Mouse (Mus musculus) neural tube, embryonic 13.5 days (tissue): Measurements from ENCODE around the gene Ccdc81. TPM values are rescaled to one million over a fixed set of nuclear protein-coding genes. Genes with fewer than 3 reads are reported as not detected.
A peak's percentile ranks its signal among the peaks of the same experiment; 100 is the strongest.

Experiments
- ATAC-seq: fragments of 200-750 bp; cut with Nextera tagmentation; 2 replicates; pipeline ENCODE4 v1.8.0; 2017; ENCODE audit warnings: low read depth, mild to moderate bottlenecking, moderate TSS enrichment, moderate library complexity
- H3K27ac ChIP-seq: fragments of 300-500 bp; sonication (generic); replicated peaks from 2 replicates; pipeline ENCODE4 v1.5.1; 2015; ENCODE audit warnings: moderate library complexity, mild to moderate bottlenecking, inconsistent platforms
- H3K27me3 ChIP-seq: fragments of 300-500 bp; sonication (generic); 2 replicates; pipeline ENCODE4 v1.6.1; 2015; ENCODE audit warnings: mild to moderate bottlenecking, inconsistent platforms
- H3K36me3 ChIP-seq: fragments of 300-500 bp; sonication (generic); 2 replicates; pipeline ENCODE4 v1.6.1; 2015; ENCODE audit warnings: mild to moderate bottlenecking, inconsistent platforms
- H3K4me1 ChIP-seq: fragments of 300-500 bp; sonication (generic); replicated peaks from 2 replicates; pipeline ENCODE4 v1.6.1; 2015; ENCODE audit warnings: inconsistent platforms
- H3K4me2 ChIP-seq: fragments of 300-500 bp; sonication (generic); 2 replicates; pipeline ENCODE4 v1.6.1; 2015; ENCODE audit warnings: inconsistent platforms, mild to moderate bottlenecking, moderate library complexity
- H3K4me3 ChIP-seq: fragments of 300-500 bp; sonication (generic); 2 replicates; pipeline ENCODE4 v1.5.1; 2015; ENCODE audit warnings: mild to moderate bottlenecking, inconsistent platforms
- H3K9ac ChIP-seq: fragments of 300-500 bp; sonication (generic); 2 replicates; pipeline ENCODE4 v1.6.1; 2015; ENCODE audit warnings: moderate library complexity, mild to moderate bottlenecking, inconsistent platforms
- H3K9me3 ChIP-seq: fragments of 300-500 bp; sonication (generic); 2 replicates; pipeline ENCODE4 v1.6.1; 2016; ENCODE audit warnings: inconsistent platforms
- WGBS: fragments of 180-500 bp; shearing (Covaris S2); methylation state at CpG from one replicate; pipeline ENCODE4 v1.1.7; 2015; 5-methylcytosine and 5-hydroxymethylcytosine counted together
- polyA plus RNA-seq: library from polyadenylated mRNA; unstranded; fragments of >200 nt; fragmentation: Nextera tagmentation; extraction: Ambion mirVana; gene quantifications from 2 replicates; pipeline ENCODE4 v1.2.1, GENCODE M21; 2015

Ccdc81 gene
- polyA plus RNA-seq, result 0.14 and 0.24 TPM in 2 replicates

DNA sequence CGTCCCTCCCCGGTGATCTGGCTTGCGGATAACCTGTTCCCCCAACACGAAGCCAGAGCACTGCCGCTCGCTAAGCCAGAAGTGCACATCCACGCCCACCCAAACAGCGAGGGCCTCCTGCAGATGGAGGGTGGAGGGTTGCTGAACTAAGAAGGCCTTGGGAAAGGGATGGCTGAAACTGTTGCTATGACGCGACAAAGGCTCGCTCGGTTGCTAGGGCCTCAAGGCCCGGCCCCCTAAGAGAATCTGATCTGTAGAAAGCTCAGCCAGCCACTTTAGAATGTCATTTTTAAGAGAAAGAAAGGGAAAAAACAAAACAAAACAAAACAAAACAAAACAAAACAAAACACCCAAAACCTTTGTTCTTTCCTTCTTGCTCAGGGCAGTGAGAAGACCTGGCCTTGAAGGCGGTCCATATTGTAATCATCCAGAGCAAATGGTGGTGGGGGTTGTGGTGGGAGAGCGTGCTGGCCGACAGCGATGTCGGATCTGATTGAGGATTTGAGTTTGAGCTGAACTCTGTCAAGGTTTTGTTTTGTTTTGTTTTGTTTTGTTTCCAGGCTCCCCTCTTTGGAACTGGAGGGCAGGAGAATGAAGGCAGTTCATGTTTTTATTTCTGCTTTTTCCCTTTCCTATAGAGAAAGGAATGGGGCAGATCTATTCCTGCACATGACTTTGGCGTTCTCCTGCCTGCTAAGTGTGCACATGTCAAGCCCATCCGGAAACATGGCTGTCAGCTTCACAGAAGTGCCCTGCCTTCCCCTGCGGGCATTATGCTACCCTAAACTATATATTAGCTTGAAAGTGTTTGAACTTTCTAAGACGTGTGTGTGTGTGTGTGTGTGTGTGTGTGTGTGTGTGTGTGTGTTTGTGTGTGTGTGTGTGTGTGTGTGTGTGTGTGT lies at the start of gene Ccdc81:
Gene Ccdc81, minus strand, starts transcription at position 188 of the 902 bp plus-strand sequence.
- ATAC-seq, result 0 out of 2 replicates have a peak, but pooled peaks have one; percentile 50
- 41% methylated on average over 22 of the region's 22 CpGs for WGBS
- H3K4me2 ChIP-seq, result peak within 1 kb of the TSS; percentile 11; the same call in 1 of the 2 replicates

DNA sequence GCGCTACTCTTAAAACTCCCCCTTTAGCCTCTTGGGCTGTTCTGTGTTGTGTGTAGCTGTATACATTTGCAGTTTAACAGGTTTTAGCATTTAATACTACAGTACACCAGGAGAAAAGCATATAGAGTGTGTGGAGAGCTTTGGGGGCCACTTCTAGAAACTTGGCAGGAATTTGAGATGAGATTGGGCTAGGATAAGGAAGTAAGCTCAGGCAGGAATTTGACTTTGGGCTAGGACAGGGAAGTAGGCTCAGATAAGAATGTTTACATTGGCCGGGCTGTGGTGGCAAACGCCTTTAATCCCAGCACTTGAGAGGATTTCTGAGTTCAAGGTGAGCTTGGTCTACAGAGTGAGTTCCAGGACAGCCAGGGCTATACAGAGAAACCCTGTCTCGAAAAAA lies 46.0 kb upstream of the Ccdc81 start:
- ATAC-seq, result no peak
- WGBS, result 78% methylated on average over 4 of the region's 4 CpGs
- peaks cover 5% of the 10 kb centered on the region for H3K36me3 ChIP-seq
- H3K4me3 ChIP-seq, result no peak overlapping the region
- H3K9me3 ChIP-seq, result no peaks in the 10 kb centered on the region
- no peak overlapping the region for H3K27ac ChIP-seq
- no peak overlapping the region for H3K4me2 ChIP-seq
- no peaks in the 10 kb centered on the region for H3K27me3 ChIP-seq
- H3K4me1 ChIP-seq, result no peaks in the 10 kb centered on the region
- H3K9ac ChIP-seq, result no peak overlapping the region

More for the DNA sequence above, at the start of gene Ccdc81:
- Histone ChIP-seq H3K9me3 (no peaks in the 10 kb centered on the region), H3K36me3 (no peaks in the 10 kb centered on the region), H3K27ac (no peak within 1 kb of the TSS), H3K9ac (0 out of 2 replicates have a peak within 1 kb of the TSS, but pooled peaks have one; percentile 38), H3K4me3 (no peak within 1 kb of the TSS), H3K27me3 (no peaks in the 10 kb centered on the region), H3K4me1 (peaks cover 6% of the 10 kb centered on the region)

- Histone ChIP-seq H3K27ac (no peak overlapping the region), H3K4me2 (no peak overlapping the region), H3K4me3 (no peak overlapping the region), H3K27me3 (no peaks in the 10 kb centered on the region), H3K9ac (no peak overlapping the region), H3K36me3 (no peaks in the 10 kb centered on the region), H3K9me3 (no peaks in the 10 kb centered on the region), H3K4me1 (no peaks in the 10 kb centered on the region)
- no peak for ATAC-seq
- WGBS, result 88% methylated on average over 7 of the region's 7 CpGs
Observed at GRCm38 (mm10) chr7:89948026-89948425, 44.6 kb upstream of the Ccdc81 start.

DNA sequence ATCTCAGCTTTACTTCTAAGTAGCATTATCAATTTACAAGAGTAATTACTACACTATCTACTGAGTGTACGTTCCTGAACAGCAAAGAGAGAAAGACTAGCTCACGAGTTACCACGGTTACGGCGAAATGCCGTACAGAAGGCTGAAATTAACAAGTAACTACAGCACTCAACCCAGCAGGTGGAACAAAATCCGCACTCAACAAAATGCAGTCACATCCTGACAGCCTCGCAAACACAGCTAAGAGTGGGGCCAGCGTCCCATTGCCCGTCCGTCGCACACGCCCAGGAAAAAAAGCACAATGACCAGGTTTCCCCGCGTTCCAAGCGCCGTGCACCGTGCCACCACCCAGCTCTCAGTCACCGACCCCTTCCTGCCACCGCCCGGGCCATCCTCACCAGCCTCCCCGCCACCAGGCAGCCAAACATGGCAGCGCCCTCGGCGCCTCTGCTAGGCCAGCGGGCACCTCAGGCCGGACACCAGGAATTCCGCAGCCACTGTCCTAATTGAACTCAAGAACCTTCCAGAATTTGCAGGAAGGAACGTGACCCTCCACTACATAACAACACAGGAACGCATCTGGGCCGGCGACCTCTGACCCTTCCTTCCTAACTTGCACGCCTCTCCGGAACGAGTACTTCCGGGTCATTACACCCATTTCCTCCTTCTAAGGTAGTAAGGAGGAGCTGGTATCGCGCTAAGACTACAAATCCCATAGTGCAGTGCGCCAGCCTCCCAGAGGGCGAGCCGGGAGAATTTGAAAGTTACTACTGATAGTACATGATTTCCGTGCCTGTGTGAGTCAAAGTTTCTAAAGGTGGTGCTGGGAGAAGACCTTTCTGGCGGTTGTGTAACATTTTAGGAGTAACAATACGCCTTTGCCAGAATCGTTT lies 37.4 kb upstream of the Ccdc81 start, which contains the start of gene Hikeshi:
Gene Hikeshi, minus strand, starts transcription at position 634 of the 893 bp plus-strand sequence.
- Histone ChIP-seq H3K4me3 (peak within 1 kb of the TSS; percentile 87), H3K9ac (peak within 1 kb of the TSS; percentile 84), H3K4me1 (peaks cover 11% of the 10 kb centered on the region), H3K27ac (peak within 1 kb of the TSS; percentile 82), H3K9me3 (no peaks in the 10 kb centered on the region), H3K36me3 (no peaks in the 10 kb centered on the region), H3K27me3 (no peaks in the 10 kb centered on the region), H3K4me2 (peak within 1 kb of the TSS; percentile 73)
- under 1% methylated on average over 45 of the region's 45 CpGs for WGBS
- peak; percentile 100 for ATAC-seq

DNA sequence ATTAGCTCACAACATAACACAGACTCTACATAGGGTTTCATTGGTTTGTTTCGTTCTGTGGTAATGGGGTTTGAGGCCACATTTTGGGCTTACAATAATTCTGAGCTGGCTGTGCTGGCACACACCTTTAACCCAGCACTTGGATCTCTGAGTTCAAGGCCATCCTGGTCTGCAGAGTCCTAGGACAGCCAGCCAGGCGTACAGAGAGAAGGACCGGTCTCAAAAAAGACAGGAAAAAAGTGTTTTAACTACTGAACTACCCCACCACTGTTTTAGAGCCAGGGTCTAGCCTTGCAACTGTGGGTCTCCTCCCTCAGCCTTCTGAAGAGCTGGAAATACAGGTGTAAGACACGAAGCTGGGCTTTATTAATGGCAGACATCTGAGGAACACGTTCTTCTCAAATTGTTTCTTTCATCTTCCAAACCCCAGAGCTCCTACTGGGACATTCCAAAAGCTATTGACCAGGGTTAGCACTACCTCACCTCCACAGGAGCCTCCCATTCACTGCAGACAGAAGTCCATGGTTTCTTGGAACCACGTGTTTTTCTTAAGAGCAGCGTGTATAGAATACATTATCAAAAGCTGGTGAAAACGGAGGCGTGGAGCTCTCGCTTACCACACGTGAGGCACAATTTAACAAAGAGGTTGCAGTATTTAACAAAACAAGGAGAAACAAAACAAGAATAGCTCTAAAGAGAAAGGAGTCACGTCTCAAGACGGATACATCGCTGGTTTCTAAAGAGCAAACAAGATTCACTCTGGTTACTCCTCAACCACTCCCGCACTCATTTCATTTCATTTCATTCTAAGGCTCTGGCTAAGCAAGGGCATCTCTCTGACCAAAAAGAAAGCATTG lies 36.3 kb upstream of the Ccdc81 start:
- peak overlapping the region; percentile 84 for H3K9ac ChIP-seq
- no peaks in the 10 kb centered on the region for H3K27me3 ChIP-seq
- no peak for ATAC-seq
- H3K4me1 ChIP-seq, result peaks cover 11% of the 10 kb centered on the region
- H3K9me3 ChIP-seq, result no peaks in the 10 kb centered on the region
- peak overlapping the region; percentile 87 for H3K4me3 ChIP-seq
- no peak overlapping the region for H3K27ac ChIP-seq
- WGBS, result 46% methylated on average over 15 of the region's 15 CpGs
- 0 out of 2 replicates have a peak, but pooled peaks cover 1% of the 10 kb centered on the region for H3K36me3 ChIP-seq
- H3K4me2 ChIP-seq, result peak overlapping the region; percentile 73

GRCm38 (mm10) chr7:89923441-89924180 lies 20.2 kb upstream of the Ccdc81 start:
- no peaks in the 10 kb centered on the region for H3K27me3 ChIP-seq
- WGBS, result 96% methylated on average over 15 of the region's 15 CpGs
- ATAC-seq, result no peak
- H3K9ac ChIP-seq, result no peak overlapping the region
- H3K36me3 ChIP-seq, result peaks cover 40% of the 10 kb centered on the region
- no peaks in the 10 kb centered on the region for H3K4me1 ChIP-seq
- no peak overlapping the region for H3K4me2 ChIP-seq
- H3K9me3 ChIP-seq, result no peaks in the 10 kb centered on the region
- no peak overlapping the region for H3K4me3 ChIP-seq
- no peak overlapping the region for H3K27ac ChIP-seq

DNA sequence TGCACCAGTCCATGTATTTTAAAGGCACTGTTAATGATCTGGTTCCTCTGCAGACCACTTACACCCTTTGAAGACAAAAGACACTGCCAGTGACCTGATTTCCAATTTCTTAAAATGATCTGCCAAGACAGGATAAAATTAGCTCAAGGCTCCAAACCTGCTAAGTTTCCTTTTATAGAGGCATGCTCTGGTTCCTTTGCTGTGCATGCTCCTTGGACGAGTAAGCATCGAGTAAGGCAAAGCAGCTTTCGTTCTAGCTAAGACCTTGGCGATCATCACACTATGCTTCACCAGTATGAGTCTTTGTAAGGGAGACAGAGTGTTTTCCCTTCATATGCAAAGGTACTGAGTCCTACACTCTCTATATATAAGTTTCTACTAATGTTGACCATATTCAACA lies 14.3 kb upstream of the Ccdc81 start:
- ATAC-seq, result no peak

DNA sequence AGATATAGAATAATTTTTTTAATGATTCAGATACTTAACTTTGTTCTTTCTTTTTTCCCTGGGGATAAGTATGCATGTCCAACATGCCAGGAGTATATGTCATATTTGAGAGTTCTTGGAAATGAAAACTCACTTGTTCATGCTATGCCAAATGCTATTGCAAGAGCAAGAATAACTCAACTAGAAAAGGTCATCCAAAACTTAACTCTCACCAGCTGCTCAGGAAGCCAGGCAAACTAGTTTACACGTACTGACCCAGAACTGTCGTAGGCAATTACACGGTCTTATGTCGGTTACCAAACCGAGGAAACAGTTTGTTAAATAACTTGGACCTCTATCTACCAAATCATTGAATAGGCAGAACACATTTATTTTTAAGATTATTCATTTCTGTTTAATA lies 13.3 kb upstream of the Ccdc81 start:
- H3K4me1 ChIP-seq, result no peaks in the 10 kb centered on the region
- peaks cover 27% of the 10 kb centered on the region for H3K36me3 ChIP-seq
- ATAC-seq, result no peak
- no peaks in the 10 kb centered on the region for H3K27me3 ChIP-seq
- no peaks in the 10 kb centered on the region for H3K9me3 ChIP-seq
- no peak overlapping the region for H3K4me3 ChIP-seq
- no peak overlapping the region for H3K4me2 ChIP-seq
- no peak overlapping the region for H3K27ac ChIP-seq
- H3K9ac ChIP-seq, result no peak overlapping the region
- WGBS, result 96% methylated on average over 5 of the region's 5 CpGs

More for the DNA sequence above, 14.3 kb upstream of the Ccdc81 start:
- H3K4me2 ChIP-seq, result no peak overlapping the region
- H3K9ac ChIP-seq, result no peak overlapping the region
- peaks cover 27% of the 10 kb centered on the region for H3K36me3 ChIP-seq
- H3K4me1 ChIP-seq, result no peaks in the 10 kb centered on the region
- no peak overlapping the region for H3K4me3 ChIP-seq
- WGBS, result 93% methylated on average over 4 of the region's 4 CpGs
- no peak overlapping the region for H3K27ac ChIP-seq
- no peaks in the 10 kb centered on the region for H3K27me3 ChIP-seq
- H3K9me3 ChIP-seq, result no peaks in the 10 kb centered on the region

DNA sequence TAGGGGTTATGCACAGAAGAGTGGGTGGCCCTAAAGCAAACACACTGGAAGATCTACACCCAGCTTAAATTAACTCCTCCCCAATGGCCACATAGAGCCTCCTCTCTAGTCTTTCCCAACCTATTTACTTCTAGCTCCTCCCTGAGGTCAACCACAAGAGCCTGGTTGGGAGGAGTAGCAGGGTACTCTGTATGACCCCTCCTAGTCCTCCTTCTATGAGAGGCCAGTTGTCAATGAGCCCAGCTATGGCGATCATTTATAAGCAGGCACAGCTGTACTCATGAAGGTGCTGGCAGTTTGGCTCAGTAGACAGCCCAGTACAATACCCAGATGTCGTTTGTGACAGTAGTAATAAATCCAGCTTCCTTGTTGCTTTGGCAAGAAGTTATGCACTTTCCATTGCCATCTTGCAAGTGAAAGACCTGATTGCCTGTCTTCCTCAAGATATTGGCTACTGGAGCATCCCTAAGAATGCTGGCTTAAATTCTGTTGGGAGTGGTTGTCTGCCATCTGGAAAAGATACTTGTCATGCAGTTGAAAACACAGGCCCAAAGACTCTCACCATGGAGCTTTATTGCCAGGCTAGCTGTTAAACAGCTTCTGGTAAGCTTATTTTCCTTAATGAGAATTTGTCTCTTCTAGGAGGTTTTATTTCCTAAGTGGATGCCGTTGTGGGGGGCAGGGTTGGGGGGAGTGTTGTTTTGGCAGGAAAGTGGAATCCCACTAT lies 10.2 kb upstream of the Ccdc81 start:
- Histone ChIP-seq H3K4me3 (no peak overlapping the region), H3K36me3 (peaks cover 14% of the 10 kb centered on the region; the same call in 1 of the 2 replicates), H3K4me2 (no peak overlapping the region), H3K9ac (no peak overlapping the region), H3K9me3 (no peaks in the 10 kb centered on the region), H3K27ac (no peak overlapping the region), H3K27me3 (no peaks in the 10 kb centered on the region), H3K4me1 (no peaks in the 10 kb centered on the region)
- 74% methylated on average over 3 of the region's 3 CpGs for WGBS
- no peak for ATAC-seq

GRCm38 (mm10) chr7:89912356-89912755 lies 8.9 kb upstream of the Ccdc81 start:
- Histone ChIP-seq H3K4me1 (no peaks in the 10 kb centered on the region), H3K36me3 (peaks cover 8% of the 10 kb centered on the region; the same call in 1 of the 2 replicates), H3K9me3 (no peaks in the 10 kb centered on the region), H3K9ac (no peak overlapping the region), H3K4me3 (no peak overlapping the region), H3K27me3 (no peaks in the 10 kb centered on the region), H3K4me2 (no peak overlapping the region), H3K27ac (no peak overlapping the region)
- WGBS, result 92% methylated on average over 3 of the region's 3 CpGs
- ATAC-seq, result no peak
